Mouse (Mus musculus) hindbrain, embryonic 15.5 days (tissue): ENCODE data around the gene Foxred1. TPM values are rescaled to one million over a fixed set of nuclear protein-coding genes. Genes with fewer than 3 reads are reported as not detected.

Experiments used
- ATAC-seq: fragments of 200-750 bp; cut with Nextera tagmentation; 2 replicates; pipeline ENCODE4 v1.8.0; 2017; ENCODE audit warnings: low read depth, moderate number of reproducible peaks, moderate TSS enrichment; ENCODE audit not compliant: low FRiP score
- H3K27ac ChIP-seq: fragments of 300-500 bp; sonication (generic); replicated peaks from 2 replicates; pipeline ENCODE4 v1.5.1; 2015; ENCODE audit warnings: mild to moderate bottlenecking, inconsistent platforms
- H3K27me3 ChIP-seq: fragments of 300-500 bp; sonication (generic); 2 replicates; pipeline ENCODE4 v1.6.1; 2015; ENCODE audit warnings: control low read depth, inconsistent platforms
- H3K36me3 ChIP-seq: fragments of 300-500 bp; sonication (generic); 2 replicates; pipeline ENCODE4 v1.6.1; 2015; ENCODE audit warnings: control low read depth, inconsistent platforms
- H3K4me1 ChIP-seq: fragments of 300-500 bp; sonication (generic); replicated peaks from 2 replicates; pipeline ENCODE4 v1.6.1; 2015; ENCODE audit warnings: control low read depth, inconsistent platforms
- H3K4me2 ChIP-seq: fragments of 300-500 bp; sonication (generic); 2 replicates; pipeline ENCODE4 v1.6.1; 2015; ENCODE audit warnings: moderate library complexity, mild to moderate bottlenecking, inconsistent platforms
- H3K4me3 ChIP-seq: fragments of 300-500 bp; sonication (generic); 2 replicates; pipeline ENCODE4 v1.5.1; 2015; ENCODE audit warnings: mild to moderate bottlenecking, inconsistent platforms
- H3K9ac ChIP-seq: fragments of 300-500 bp; sonication (generic); 2 replicates; pipeline ENCODE4 v1.6.1; 2015; ENCODE audit warnings: inconsistent platforms
- H3K9me3 ChIP-seq: fragments of 300-500 bp; sonication (generic); 2 replicates; pipeline ENCODE4 v1.6.1; 2016; ENCODE audit warnings: control low read depth, inconsistent platforms
- WGBS: fragments of 180-500 bp; shearing (Covaris S2); methylation state at CpG from one replicate; pipeline ENCODE4 v1.1.7; 2015; 5-methylcytosine and 5-hydroxymethylcytosine counted together
- polyA plus RNA-seq: library from polyadenylated mRNA; unstranded; fragments of >200 nt; fragmentation: Nextera tagmentation; extraction: Ambion mirVana; gene quantifications from 2 replicates; pipeline ENCODE4 v1.2.1, GENCODE M21; 2015

Gene Foxred1
- polyA plus RNA-seq: 48.1 and 54.4 TPM in 2 replicates

- WGBS: 1% methylated on average over 70 of the region's 72 CpGs
- peak; percentile 100 for ATAC-seq
Observed at GRCm38 (mm10) chr9:35210542-35211474, at the start of gene Foxred1. TSS of gene Foxred1 (minus strand) at chr9:35211055.

GRCm38 (mm10) chr9:35257365-35257764 lies 46.5 kb upstream of the Foxred1 start:
- Histone ChIP-seq H3K36me3 (no peaks in the 10 kb centered on the region), H3K9ac (no peak overlapping the region), H3K4me2 (no peak overlapping the region), H3K27ac (no peak overlapping the region), H3K27me3 (no peaks in the 10 kb centered on the region), H3K9me3 (no peaks in the 10 kb centered on the region), H3K4me1 (no peaks in the 10 kb centered on the region), H3K4me3 (no peak overlapping the region)
- 90% methylated on average over 7 of the region's 7 CpGs for WGBS
- ATAC-seq: no peak

More at GRCm38 (mm10) chr9:35210542-35211474, at the start of gene Foxred1:
- H3K27me3 ChIP-seq: no peaks in the 10 kb centered on the region
- no peaks in the 10 kb centered on the region for H3K9me3 ChIP-seq
- H3K4me1 ChIP-seq: peaks cover 18% of the 10 kb centered on the region
- H3K4me2 ChIP-seq: peak within 1 kb of the TSS; percentile 89
- peak within 1 kb of the TSS; percentile 87 for H3K9ac ChIP-seq
- H3K27ac ChIP-seq: peak within 1 kb of the TSS; percentile 97
- peaks cover 56% of the 10 kb centered on the region for H3K36me3 ChIP-seq
- peak within 1 kb of the TSS; percentile 93 for H3K4me3 ChIP-seq

- Histone ChIP-seq H3K4me2 (no peak overlapping the region), H3K9me3 (no peaks in the 10 kb centered on the region), H3K9ac (no peak overlapping the region), H3K36me3 (no peaks in the 10 kb centered on the region), H3K27me3 (no peaks in the 10 kb centered on the region), H3K4me1 (no peaks in the 10 kb centered on the region; the same call in 1 of the 2 replicates), H3K4me3 (no peak overlapping the region), H3K27ac (no peak overlapping the region)
- ATAC-seq: no peak
Observed at GRCm38 (mm10) chr9:35249476-35249875, 38.6 kb upstream of the Foxred1 start.

- no peaks in the 10 kb centered on the region for H3K9me3 ChIP-seq
- no peak overlapping the region for H3K4me3 ChIP-seq
- H3K36me3 ChIP-seq: no peaks in the 10 kb centered on the region
- H3K4me1 ChIP-seq: no peaks in the 10 kb centered on the region; the same call in 1 of the 2 replicates
- no peak for ATAC-seq
- H3K9ac ChIP-seq: no peak overlapping the region
- no peak overlapping the region for H3K27ac ChIP-seq
- no peak overlapping the region for H3K4me2 ChIP-seq
- 90% methylated on average over 2 of the region's 2 CpGs for whole genome bisulfite sequencing
- no peaks in the 10 kb centered on the region for H3K27me3 ChIP-seq
Observed at GRCm38 (mm10) chr9:35247405-35247804, 36.5 kb upstream of the Foxred1 start.

- no peak overlapping the region for H3K4me2 ChIP-seq
- H3K27me3 ChIP-seq: no peaks in the 10 kb centered on the region
- no peaks in the 10 kb centered on the region; the same call in 1 of the 2 replicates for H3K4me1 ChIP-seq
- H3K27ac ChIP-seq: no peak overlapping the region
- no peaks in the 10 kb centered on the region for H3K9me3 ChIP-seq
- peaks cover 10% of the 10 kb centered on the region for H3K36me3 ChIP-seq
- no peak for ATAC-seq
- H3K4me3 ChIP-seq: no peak overlapping the region
- WGBS: 70% methylated on average over 1 of the region's 1 CpGs
- H3K9ac ChIP-seq: no peak overlapping the region
Observed at GRCm38 (mm10) chr9:35239734-35240133, 28.9 kb upstream of the Foxred1 start.

GRCm38 (mm10) chr9:35238915-35239571 lies 28.2 kb upstream of the Foxred1 start:
- no peak overlapping the region for H3K4me2 ChIP-seq
- no peak overlapping the region for H3K4me3 ChIP-seq
- peaks cover 17% of the 10 kb centered on the region for H3K36me3 ChIP-seq
- no peaks in the 10 kb centered on the region for H3K4me1 ChIP-seq
- no peak overlapping the region for H3K27ac ChIP-seq
- no peaks in the 10 kb centered on the region for H3K27me3 ChIP-seq
- ATAC-seq: no peak
- WGBS: 77% methylated on average over 6 of the region's 6 CpGs
- H3K9ac ChIP-seq: no peak overlapping the region
- H3K9me3 ChIP-seq: no peaks in the 10 kb centered on the region

GRCm38 (mm10) chr9:35238371-35238770 lies 27.5 kb upstream of the Foxred1 start:
- no peak overlapping the region for H3K9ac ChIP-seq
- no peak overlapping the region for H3K4me2 ChIP-seq
- no peak for ATAC-seq
- H3K27me3 ChIP-seq: no peaks in the 10 kb centered on the region
- no peaks in the 10 kb centered on the region for H3K4me1 ChIP-seq
- H3K9me3 ChIP-seq: no peaks in the 10 kb centered on the region
- H3K4me3 ChIP-seq: no peak overlapping the region
- 94% methylated on average over 1 of the region's 1 CpGs for WGBS
- peaks cover 22% of the 10 kb centered on the region for H3K36me3 ChIP-seq
- H3K27ac ChIP-seq: no peak overlapping the region

GRCm38 (mm10) chr9:35235996-35236395 lies 25.1 kb upstream of the Foxred1 start:
- H3K36me3 ChIP-seq: peaks cover 43% of the 10 kb centered on the region
- no peak overlapping the region for H3K9ac ChIP-seq
- H3K4me1 ChIP-seq: no peaks in the 10 kb centered on the region
- no peak overlapping the region for H3K4me2 ChIP-seq
- WGBS: 49% methylated on average over 3 of the region's 3 CpGs
- no peak for ATAC-seq
- H3K9me3 ChIP-seq: no peaks in the 10 kb centered on the region
- H3K27ac ChIP-seq: no peak overlapping the region
- no peaks in the 10 kb centered on the region for H3K27me3 ChIP-seq
- no peak overlapping the region for H3K4me3 ChIP-seq

GRCm38 (mm10) chr9:35228671-35229070 lies 17.8 kb upstream of the Foxred1 start:
- H3K27ac ChIP-seq: no peak overlapping the region
- no peaks in the 10 kb centered on the region for H3K27me3 ChIP-seq
- WGBS: 93% methylated on average over 3 of the region's 3 CpGs
- H3K9me3 ChIP-seq: no peaks in the 10 kb centered on the region
- no peaks in the 10 kb centered on the region for H3K4me1 ChIP-seq
- ATAC-seq: no peak
- H3K4me2 ChIP-seq: no peak overlapping the region
- H3K36me3 ChIP-seq: peaks cover 35% of the 10 kb centered on the region
- no peak overlapping the region for H3K9ac ChIP-seq
- no peak overlapping the region for H3K4me3 ChIP-seq

GRCm38 (mm10) chr9:35223466-35223865 lies 12.6 kb upstream of the Foxred1 start:
- Histone ChIP-seq H3K36me3 (peaks cover 44% of the 10 kb centered on the region), H3K4me2 (no peak overlapping the region), H3K9ac (no peak overlapping the region), H3K27me3 (no peaks in the 10 kb centered on the region), H3K4me3 (no peak overlapping the region), H3K27ac (no peak overlapping the region), H3K9me3 (no peaks in the 10 kb centered on the region), H3K4me1 (no peaks in the 10 kb centered on the region)
- 97% methylated on average over 3 of the region's 3 CpGs for WGBS
- ATAC-seq: no peak

GRCm38 (mm10) chr9:35217963-35218362 lies 7.1 kb upstream of the Foxred1 start:
- peaks cover 77% of the 10 kb centered on the region for H3K36me3 ChIP-seq
- H3K27me3 ChIP-seq: no peaks in the 10 kb centered on the region
- H3K9me3 ChIP-seq: no peaks in the 10 kb centered on the region
- no peak overlapping the region for H3K9ac ChIP-seq
- no peaks in the 10 kb centered on the region for H3K4me1 ChIP-seq
- no peak overlapping the region for H3K4me2 ChIP-seq
- 83% methylated on average over 1 of the region's 1 CpGs for WGBS
- no peak overlapping the region for H3K27ac ChIP-seq
- ATAC-seq: no peak
- no peak overlapping the region for H3K4me3 ChIP-seq
